Mouse (Mus musculus) hindbrain, postnatal 0 days (tissue): ENCODE results near the gene Ccdc174. TPM values are rescaled to one million over a fixed set of nuclear protein-coding genes. Genes with fewer than 3 reads are reported as not detected.
"Not testable (repeated sequence)": the region's sequence is repeated elsewhere in the genome, so short reads cannot be mapped to it uniquely, and the experiment has no call there.

ENCODE experiments used
- ATAC-seq: fragments of 200-750 bp; cut with Nextera tagmentation; 2 replicates; pipeline ENCODE4 v1.8.0; 2017; ENCODE audit warnings: mild to moderate bottlenecking, moderate TSS enrichment, moderate library complexity
- DNase-seq: peaks from one replicate; pipeline ENCODE4 v3.0.0-alpha.2; 2015; ENCODE audit warnings: low spot score
- H3K27ac ChIP-seq: fragments of 300-500 bp; sonication (generic); 2 replicates; pipeline ENCODE4 v1.5.1; 2014; ENCODE audit warnings: mild to moderate bottlenecking
- H3K27me3 ChIP-seq: fragments of 300-500 bp; sonication (generic); 2 replicates; pipeline ENCODE4 v1.6.1; 2014; ENCODE audit warnings: low read length, mixed read lengths; ENCODE audit not compliant: insufficient read depth
- H3K36me3 ChIP-seq: fragments of 300-500 bp; sonication (generic); 2 replicates; pipeline ENCODE4 v1.6.1; 2014; ENCODE audit warnings: low read length, mixed read lengths; ENCODE audit not compliant: insufficient read depth
- H3K4me1 ChIP-seq: fragments of 300-500 bp; sonication (generic); 2 replicates; pipeline ENCODE4 v1.6.1; 2014; ENCODE audit warnings: antibody characterized with exemption, low read length, mixed read lengths; ENCODE audit not compliant: insufficient read depth
- H3K4me2 ChIP-seq: fragments of 300-500 bp; sonication (generic); 2 replicates; pipeline ENCODE4 v1.6.1; 2014; ENCODE audit warnings: low read depth, mild to moderate bottlenecking, low read length, moderate library complexity, mixed read lengths
- H3K4me3 ChIP-seq: fragments of 300-500 bp; sonication (generic); 2 replicates; pipeline ENCODE4 v1.5.1; 2014; ENCODE audit warnings: low read length
- H3K9ac ChIP-seq: fragments of 300-500 bp; sonication (generic); replicated peaks from 2 replicates; pipeline ENCODE4 v1.6.1; 2014; ENCODE audit warnings: mild to moderate bottlenecking, low read length, moderate library complexity, mixed read lengths
- H3K9me3 ChIP-seq: fragments of 300-500 bp; sonication (generic); 2 replicates; pipeline ENCODE4 v1.6.1; 2016; ENCODE audit warnings: low read length, mixed read lengths
- CTCF ChIP-seq: IDR thresholded peaks from 2 replicates; pipeline ENCODE4 v1.5.1; 2016; ENCODE audit warnings: antibody characterized with exemption, control low read depth, low read depth
- WGBS: fragments of 180-500 bp; shearing (Covaris S2); extraction: QIAGEN DNeasy Blood & Tissue Kit; methylation state at CpG from one replicate; pipeline ENCODE4 v1.1.7; 2014; 5-methylcytosine and 5-hydroxymethylcytosine counted together
- polyA plus RNA-seq: library from polyadenylated mRNA; unstranded; fragments of >200 nt; fragmentation: Nextera tagmentation; extraction: Ambion mirVana; gene quantifications from 2 replicates; pipeline ENCODE4 v1.2.1, GENCODE M21; 2015
- total RNA-seq: library from RNA; depleted of rRNA; stranded (reverse); fragments of >200 nt; gene quantifications from 2 replicates; pipeline ENCODE4 v1.2.3, GENCODE M21; 2014

The Ccdc174 gene
- total and polyA plus RNA-seq, 2 experiments from 2014 or later = 15.1 to 36.3 TPM

DNA sequence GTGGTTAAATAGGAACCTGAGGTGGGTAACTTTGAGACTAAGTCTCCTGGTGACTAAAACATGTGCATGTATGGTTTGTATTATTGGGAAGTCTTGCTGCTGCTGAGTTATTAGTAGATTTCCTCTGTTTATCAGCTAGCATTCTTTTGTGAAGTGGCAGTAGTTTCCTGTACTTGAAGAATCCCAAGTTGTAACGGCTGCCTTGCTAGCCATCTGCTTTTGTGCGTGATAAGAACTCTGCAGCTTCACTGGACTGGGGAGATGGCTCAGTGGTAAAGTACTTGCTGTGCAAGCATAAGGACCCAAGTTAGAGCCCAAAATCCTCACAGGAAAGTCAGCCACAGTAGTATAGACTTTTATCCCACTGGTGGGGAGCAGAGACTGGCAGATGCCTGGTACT, 6.0 kb downstream of the Ccdc174 start:
- Histone ChIP-seq H3K9me3 (no peaks in the 10 kb centered on the region), H3K36me3 (peaks cover 52% of the 10 kb centered on the region), H3K27ac (no peak overlapping the region), H3K4me2 (no peak overlapping the region), H3K4me3 (no peak overlapping the region), H3K9ac (no peak overlapping the region), H3K4me1 (peaks cover 5% of the 10 kb centered on the region; the same call in 1 of the 2 replicates), H3K27me3 (no peaks in the 10 kb centered on the region)
- TF ChIP-seq CTCF = no peak
- WGBS = 86% methylated on average over 2 of the region's 2 CpGs
- DNase-seq (no peak), ATAC-seq (no peak)

DNA sequence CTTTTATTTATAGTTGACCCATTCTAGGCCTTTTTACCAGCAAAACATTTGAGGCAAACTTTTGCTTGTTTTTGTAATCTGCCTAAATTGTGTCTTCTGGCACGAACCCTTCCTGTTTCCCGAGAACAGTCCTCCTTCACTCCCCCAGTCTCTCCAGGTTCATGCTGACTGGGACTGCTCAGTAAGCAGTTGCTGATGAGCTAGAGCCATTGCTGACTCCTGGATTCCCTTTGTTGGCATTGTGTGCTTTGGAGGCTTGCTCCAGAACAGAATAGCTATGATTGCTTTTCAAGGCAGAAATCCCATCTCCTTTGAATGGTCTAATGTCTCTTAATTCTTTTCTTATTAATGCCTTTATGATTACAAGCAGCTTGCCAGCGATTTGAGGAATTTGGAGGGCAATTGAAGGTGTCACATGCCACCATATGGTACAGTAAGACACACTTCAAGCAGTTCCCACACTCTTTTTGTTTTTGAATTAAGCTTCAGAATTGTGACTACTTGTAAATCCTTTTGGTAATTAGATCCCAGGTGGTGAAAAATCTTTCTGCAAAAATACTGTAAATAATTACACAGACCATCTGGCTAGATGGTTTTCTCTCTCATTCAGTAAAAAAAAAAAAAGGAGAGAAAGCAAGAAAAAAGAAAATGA, 11.5 kb downstream of the Ccdc174 start:
- Histone ChIP-seq H3K27me3 (no peaks in the 10 kb centered on the region), H3K4me3 (no peak overlapping the region), H3K9me3 (no peaks in the 10 kb centered on the region), H3K4me2 (no peak overlapping the region), H3K27ac (no peak overlapping the region), H3K9ac (no peak overlapping the region), H3K36me3 (peaks cover 55% of the 10 kb centered on the region), H3K4me1 (no peaks in the 10 kb centered on the region)
- no peak for DNase-seq
- 73% methylated on average over 3 of the region's 3 CpGs for WGBS
- no peak for ATAC-seq
- no peak for TF ChIP-seq CTCF

DNA sequence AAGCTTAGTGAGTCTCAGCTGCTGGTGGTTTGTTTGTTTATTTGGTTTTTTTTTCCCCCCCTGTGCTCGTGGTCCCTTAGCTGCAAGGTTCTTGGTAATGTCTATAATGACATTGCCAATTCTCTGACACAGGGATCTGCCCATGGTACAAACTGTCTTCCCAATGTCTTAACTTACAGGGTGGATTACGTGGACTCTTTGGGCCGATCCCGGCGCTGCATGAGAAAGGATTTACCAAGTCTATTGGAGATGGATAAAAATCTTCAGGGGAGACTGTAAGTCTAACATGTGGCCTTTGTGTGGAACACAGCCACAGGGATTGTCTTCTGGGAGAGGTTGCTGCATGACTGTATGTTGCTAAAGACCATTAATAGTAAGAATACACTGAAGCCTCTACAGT, 12.8 kb downstream of the Ccdc174 start:
- ATAC-seq = no peak
- DNase-seq = no peak
- H3K36me3 ChIP-seq = peaks cover 61% of the 10 kb centered on the region
- H3K9ac ChIP-seq = no peak overlapping the region
- no peak overlapping the region for H3K27ac ChIP-seq
- no peak for TF ChIP-seq CTCF
- 94% methylated on average over 5 of the region's 5 CpGs for WGBS
- H3K4me2 ChIP-seq = no peak overlapping the region
- no peak overlapping the region for H3K4me3 ChIP-seq
- no peaks in the 10 kb centered on the region for H3K9me3 ChIP-seq
- H3K4me1 ChIP-seq = no peaks in the 10 kb centered on the region
- H3K27me3 ChIP-seq = no peaks in the 10 kb centered on the region

DNA sequence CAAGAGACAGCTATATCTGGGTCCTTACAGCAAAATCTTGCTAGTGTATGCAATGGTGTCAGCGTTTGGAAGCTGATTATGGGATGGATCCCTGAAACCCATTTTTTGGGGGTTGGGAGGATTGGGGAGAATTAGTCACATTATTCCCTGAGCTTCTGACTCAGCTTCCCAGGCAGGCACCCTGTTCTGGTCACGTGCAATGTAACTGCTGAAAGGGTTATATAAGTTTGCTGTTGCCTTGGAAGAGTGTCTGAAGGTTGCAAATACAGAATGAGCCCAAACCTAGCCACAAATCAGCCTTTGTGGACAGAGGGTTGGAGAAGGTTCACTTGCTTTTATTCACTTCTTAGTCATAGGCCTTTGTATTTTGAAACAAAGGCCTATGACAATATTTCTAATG, 13.9 kb downstream of the Ccdc174 start:
- no peak overlapping the region for H3K4me2 ChIP-seq
- no peak for TF ChIP-seq CTCF
- peaks cover 54% of the 10 kb centered on the region for H3K36me3 ChIP-seq
- H3K9me3 ChIP-seq = no peaks in the 10 kb centered on the region
- H3K4me3 ChIP-seq = no peak overlapping the region
- whole genome bisulfite sequencing = 90% methylated on average over 2 of the region's 2 CpGs
- H3K27me3 ChIP-seq = no peaks in the 10 kb centered on the region
- DNase-seq (no peak), ATAC-seq (no peak)
- no peaks in the 10 kb centered on the region for H3K4me1 ChIP-seq
- no peak overlapping the region for H3K9ac ChIP-seq
- no peak overlapping the region for H3K27ac ChIP-seq

DNA sequence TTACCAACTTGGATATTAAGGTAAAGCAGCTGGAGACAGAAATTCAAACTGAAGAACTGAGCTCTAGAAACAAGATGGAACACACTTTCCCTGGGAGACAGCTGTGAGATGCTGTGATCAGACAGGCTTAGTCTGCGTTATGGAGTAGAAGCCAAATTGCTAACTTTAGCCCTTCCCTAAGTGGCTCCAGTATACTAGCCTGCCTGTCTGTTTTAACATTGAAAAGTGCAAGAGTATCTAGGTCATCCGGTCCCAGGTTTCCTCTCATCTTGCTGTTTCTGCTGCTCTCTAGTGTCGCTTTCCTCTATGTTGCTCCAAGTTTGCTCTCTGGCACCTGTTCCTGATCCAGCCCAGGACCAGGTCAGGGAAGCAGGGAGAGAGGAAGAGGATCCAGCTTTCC, 18.9 kb downstream of the Ccdc174 start:
- 97% methylated on average over 3 of the region's 3 CpGs for whole genome bisulfite sequencing
- DNase-seq (no peak), ATAC-seq (no peak)
- H3K4me1 ChIP-seq = no peaks in the 10 kb centered on the region
- no peaks in the 10 kb centered on the region for H3K9me3 ChIP-seq
- H3K36me3 ChIP-seq = peaks cover 65% of the 10 kb centered on the region
- no peaks in the 10 kb centered on the region for H3K27me3 ChIP-seq
- H3K4me2 ChIP-seq = no peak overlapping the region
- TF ChIP-seq CTCF = no peak
- H3K27ac ChIP-seq = no peak overlapping the region
- no peak overlapping the region for H3K4me3 ChIP-seq
- H3K9ac ChIP-seq = no peak overlapping the region

DNA sequence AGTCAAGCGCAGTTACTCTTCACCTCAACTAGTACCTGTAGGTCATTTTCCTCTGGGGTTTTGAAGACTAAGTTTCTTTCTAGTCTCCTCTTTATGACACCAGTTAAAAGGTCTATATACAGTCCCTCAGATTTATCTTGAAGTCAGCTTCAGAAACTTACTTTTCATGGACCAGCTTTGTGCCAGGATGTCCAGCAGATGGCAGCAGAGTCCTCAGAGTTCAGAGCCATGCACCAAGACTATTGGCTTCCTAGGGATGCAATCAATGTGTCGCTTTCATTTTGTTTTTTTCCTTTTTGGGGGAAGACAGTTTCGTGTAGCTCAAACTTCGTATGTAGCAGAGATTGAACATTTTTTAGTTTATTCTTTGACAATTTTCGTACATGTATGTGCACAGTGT, 23.7 kb downstream of the Ccdc174 start:
- no peaks in the 10 kb centered on the region for H3K4me1 ChIP-seq
- ATAC-seq = peak; percentile 78; the same call in 1 of the 2 replicates
- WGBS = 32% methylated on average over 5 of the region's 5 CpGs
- no peak overlapping the region for H3K4me2 ChIP-seq
- H3K27me3 ChIP-seq = no peaks in the 10 kb centered on the region
- H3K9ac ChIP-seq = no peak overlapping the region
- H3K9me3 ChIP-seq = no peaks in the 10 kb centered on the region
- no peak overlapping the region for H3K27ac ChIP-seq
- H3K4me3 ChIP-seq = no peak overlapping the region
- peak; percentile 92 for DNase-seq
- H3K36me3 ChIP-seq = peaks cover 38% of the 10 kb centered on the region
- TF ChIP-seq CTCF = peak; percentile 93

DNA sequence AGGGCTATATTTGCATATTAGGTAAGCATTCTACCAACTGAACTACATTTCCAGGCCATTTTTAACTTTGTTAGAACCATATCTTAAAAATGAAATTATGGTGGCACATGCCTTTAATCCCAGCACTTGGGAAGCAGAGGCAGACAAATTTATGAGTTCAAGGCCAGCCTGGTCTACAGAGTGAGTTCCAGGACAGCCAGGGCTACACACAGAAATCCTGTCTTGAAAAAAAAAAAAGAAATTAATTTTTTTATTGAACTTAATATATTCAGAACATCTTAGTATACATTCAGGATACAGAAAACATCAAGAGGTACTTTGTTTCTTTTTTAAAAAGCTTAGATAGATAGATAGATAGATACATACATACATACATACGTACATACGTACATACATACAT, 24.7 kb downstream of the Ccdc174 start, which contains the start of gene 4930590J08Rik:
4930590J08Rik (plus strand) TSS at position 301 of the 400 bp plus-strand sequence.
- WGBS = 99% methylated on average over 2 of the region's 2 CpGs
- not testable (repeated sequence) for H3K27me3 ChIP-seq

More for the DNA sequence above, 24.7 kb downstream of the Ccdc174 start, which contains the start of gene 4930590J08Rik:
- H3K9me3 ChIP-seq, H3K4me2 ChIP-seq, H3K4me3 ChIP-seq, H3K9ac ChIP-seq, ATAC-seq, H3K27ac ChIP-seq, DNase-seq, H3K4me1 ChIP-seq: not testable (repeated sequence)
- peaks cover 32% of the 10 kb centered on the region for H3K36me3 ChIP-seq
